Mouse (Mus musculus) frontal cortex, adult (tissue): Measurements from ENCODE around the gene Hist2h2aa2.
A peak's percentile ranks its signal among the peaks of the same experiment; 100 is the strongest.

ENCODE experiments used
- ATAC-seq: cut with Nextera tagmentation; 2 replicates; pipeline ENCODE4 v1.9.2; 2017; ENCODE audit warnings: mild to moderate bottlenecking, moderate library complexity, mixed read lengths; ENCODE audit not compliant: low TSS enrichment

The Hist2h2aa2 gene

DNA sequence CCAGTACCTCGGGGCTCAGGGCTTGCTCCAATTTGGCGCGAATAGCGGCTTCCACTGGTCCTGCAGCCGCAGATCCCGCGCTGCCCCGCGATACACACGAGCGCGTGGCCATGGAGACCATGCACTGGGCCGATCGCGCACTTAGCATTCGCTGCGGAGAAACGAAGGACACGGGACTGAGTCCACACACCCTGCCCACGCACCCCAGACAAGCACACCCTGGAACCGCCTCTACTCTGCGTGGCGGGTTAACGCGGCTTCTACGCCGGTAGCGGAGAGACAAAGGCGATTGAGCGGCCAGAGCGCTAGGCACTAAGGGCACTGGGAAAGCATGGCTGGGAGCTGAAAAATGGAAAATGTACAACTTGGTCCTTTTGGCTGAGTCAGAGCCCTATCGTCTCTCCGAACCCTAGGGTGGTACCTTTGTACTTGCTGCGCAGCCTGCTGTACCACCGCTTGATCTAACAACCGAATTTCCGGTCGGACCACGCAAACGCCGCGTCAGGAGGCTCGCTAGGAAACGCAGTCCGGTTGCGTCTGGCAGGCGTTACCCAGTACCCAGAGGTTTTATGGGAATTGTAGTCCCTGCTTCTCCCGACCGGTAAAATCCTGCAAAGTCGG is 42.8 kb downstream of the Hist2h2aa2 start:
- ATAC-seq = peak; percentile 90

DNA sequence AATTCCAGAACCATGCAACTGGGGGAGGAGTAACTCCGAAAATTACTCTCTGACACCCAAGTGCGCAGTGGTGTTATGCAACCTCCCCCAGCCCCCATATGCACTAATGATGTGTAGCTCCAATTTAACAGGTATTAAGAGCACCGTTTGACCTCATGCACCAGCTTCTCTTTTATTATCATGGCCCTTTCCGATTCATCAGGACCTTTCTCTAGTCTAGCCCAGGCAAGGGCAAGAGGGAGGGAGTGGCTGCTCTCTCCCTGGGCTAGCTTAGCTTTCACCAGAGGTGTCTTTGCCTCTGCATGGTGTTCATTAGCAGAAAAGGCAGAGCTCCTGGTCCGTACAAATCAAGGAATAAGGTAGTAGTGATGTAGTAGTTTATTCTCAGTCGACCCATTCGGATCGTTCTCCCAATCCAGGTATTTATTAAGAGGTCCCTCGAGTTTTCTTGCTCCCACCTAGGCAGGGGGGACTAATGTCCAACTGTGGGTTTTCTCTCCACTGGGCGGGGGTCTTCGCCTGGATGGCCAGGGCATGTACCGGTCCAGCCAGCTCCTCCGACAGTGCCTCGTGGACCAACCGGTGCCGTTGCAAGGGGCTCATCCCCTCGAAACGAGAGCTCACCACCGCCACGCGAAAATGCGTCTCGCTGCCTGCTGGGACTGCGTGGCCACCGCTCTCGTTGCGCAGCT is 43.5 kb downstream of the Hist2h2aa2 start:
- 0 out of 2 replicates have a peak, but pooled peaks have one; percentile 13 for ATAC-seq

DNA sequence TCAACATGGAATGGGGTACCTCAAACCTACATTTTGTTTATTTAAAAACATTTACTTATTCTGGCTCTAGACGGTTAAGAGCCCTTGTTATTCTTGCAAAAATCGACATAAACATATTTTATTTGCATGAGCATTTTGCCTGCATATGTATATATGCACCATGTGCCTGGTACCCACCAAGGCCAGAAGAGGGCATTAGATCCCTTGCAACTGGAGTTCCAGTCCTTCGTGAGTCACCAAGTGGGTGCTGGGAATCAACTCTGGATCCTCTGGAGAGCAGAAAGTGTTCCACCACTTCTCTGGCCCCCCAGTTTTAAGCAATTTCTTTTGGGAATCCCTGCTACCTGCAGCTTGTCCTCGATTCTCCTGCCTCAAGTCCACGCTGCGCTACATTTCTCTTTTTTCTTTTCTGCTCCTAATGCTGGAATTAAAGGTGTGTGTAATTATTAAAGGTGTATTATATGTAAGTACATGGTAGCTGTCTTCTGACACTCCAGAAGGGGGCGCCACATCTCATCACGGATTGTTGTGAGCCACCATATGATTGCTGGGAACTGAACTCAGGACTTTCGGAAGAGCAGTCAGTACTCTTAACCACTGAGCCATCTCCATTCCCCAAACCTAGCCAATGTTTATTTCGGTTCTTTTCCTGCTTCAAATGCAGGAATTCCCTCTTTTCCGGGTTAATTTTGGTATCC is 44.3 kb downstream of the Hist2h2aa2 start:
- ATAC-seq = no peak

GRCm38 (mm10) chr3:96194966-96195365 is 45.1 kb downstream of the Hist2h2aa2 start:
- ATAC-seq = no peak

DNA sequence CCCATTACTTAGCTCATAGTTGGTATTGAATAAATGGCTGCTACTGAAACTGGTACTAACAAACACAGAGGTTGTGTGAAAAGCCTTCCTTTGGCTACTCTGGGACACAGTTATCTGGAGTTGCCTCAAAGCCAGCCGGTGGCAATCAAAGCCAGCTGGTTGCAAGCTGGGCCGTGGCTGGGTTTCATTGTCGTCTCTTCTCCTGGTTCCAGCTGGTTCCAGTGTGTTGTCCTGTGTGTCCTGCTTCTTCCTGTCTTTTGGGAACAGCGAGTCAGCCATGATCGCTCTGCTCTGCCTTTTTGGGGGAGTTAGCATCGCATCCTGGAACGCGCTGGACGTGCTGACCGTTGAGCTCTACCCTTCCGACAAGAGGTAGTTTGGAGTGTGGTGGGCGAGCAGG is 47.1 kb downstream of the Hist2h2aa2 start:
- no peak for ATAC-seq
